Mouse (Mus musculus): ENCODE data around the gene Nrde2.

GRCm38 (mm10) chr12:100115982-100116381 lies 43.5 kb downstream of the Nrde2 start:
- TF ChIP-seq CTCF (IDR thresholded peaks at IDR 0.05; ENCODE audit: borderline replicate concordance, insufficient read depth, low read depth, low read length) (no peak), POLR2A (IDR thresholded peaks at IDR 0.05; ENCODE audit: borderline replicate concordance, insufficient read depth, low read length) (no peak)

All from cerebellum, adult 2 months (tissue).